Mouse (Mus musculus) A20 (cell line): ENCODE measurements around the gene Iars.

ENCODE experiments used
- DNase-seq: peaks from one replicate; pipeline ENCODE4 v3.0.0-alpha.2; 2011; ENCODE audit warnings: low read depth, low spot score

Gene Iars

GRCm38 (mm10) chr13:49681351-49682232, at the start of gene Iars:
Gene Iars (plus strand): TSS chr13:49682100.
- DNase-seq = peak; percentile 98

GRCm38 (mm10) chr13:49639965-49640364, 41.9 kb upstream of the Iars start:
- DNase-seq = no peak

GRCm38 (mm10) chr13:49642650-49643049, 39.2 kb upstream of the Iars start:
- DNase-seq = no peak

- no peak for DNase-seq
These were observed 38.1 kb upstream of the Iars start for GRCm38 (mm10) chr13:49643669-49644362.

GRCm38 (mm10) chr13:49644731-49645529, 37.0 kb upstream of the Iars start:
- peak; percentile 43 for DNase-seq

- DNase-seq = no peak
These were observed 35.9 kb upstream of the Iars start for GRCm38 (mm10) chr13:49646019-49646418.

GRCm38 (mm10) chr13:49651136-49651535, 30.8 kb upstream of the Iars start:
- no peak for DNase-seq

GRCm38 (mm10) chr13:49651781-49652351, 30.0 kb upstream of the Iars start:
- no peak for DNase-seq

- DNase-seq = peak; percentile 100
These were observed 29.3 kb upstream of the Iars start, which contains the start of the genes Cenpp and Nol8 for GRCm38 (mm10) chr13:49652481-49653179. Gene Cenpp (minus strand): TSS chr13:49652785. Gene Nol8 (plus strand): TSS chr13:49653078.

GRCm38 (mm10) chr13:49653180-49653541, 28.7 kb upstream of the Iars start:
- no peak for DNase-seq

GRCm38 (mm10) chr13:49677793-49678192, 4.1 kb upstream of the Iars start:
- no peak for DNase-seq

GRCm38 (mm10) chr13:49682233-49682846, 440 bp downstream of the Iars start:
- DNase-seq = no peak

GRCm38 (mm10) chr13:49684266-49684665, 2.4 kb downstream of the Iars start:
- no peak for DNase-seq

- no peak for DNase-seq
These were observed 9.2 kb downstream of the Iars start for GRCm38 (mm10) chr13:49691056-49691455.

- DNase-seq = no peak
These were observed 21.4 kb downstream of the Iars start for GRCm38 (mm10) chr13:49703216-49703779.

GRCm38 (mm10) chr13:49706032-49706690, 24.3 kb downstream of the Iars start:
- DNase-seq = no peak

GRCm38 (mm10) chr13:49708311-49708710, 26.4 kb downstream of the Iars start:
- no peak for DNase-seq

GRCm38 (mm10) chr13:49712047-49712721, 30.3 kb downstream of the Iars start:
- DNase-seq = no peak

- DNase-seq = no peak
These were observed 37.4 kb downstream of the Iars start for GRCm38 (mm10) chr13:49719310-49719709.
